In the genomic region with DNA sequence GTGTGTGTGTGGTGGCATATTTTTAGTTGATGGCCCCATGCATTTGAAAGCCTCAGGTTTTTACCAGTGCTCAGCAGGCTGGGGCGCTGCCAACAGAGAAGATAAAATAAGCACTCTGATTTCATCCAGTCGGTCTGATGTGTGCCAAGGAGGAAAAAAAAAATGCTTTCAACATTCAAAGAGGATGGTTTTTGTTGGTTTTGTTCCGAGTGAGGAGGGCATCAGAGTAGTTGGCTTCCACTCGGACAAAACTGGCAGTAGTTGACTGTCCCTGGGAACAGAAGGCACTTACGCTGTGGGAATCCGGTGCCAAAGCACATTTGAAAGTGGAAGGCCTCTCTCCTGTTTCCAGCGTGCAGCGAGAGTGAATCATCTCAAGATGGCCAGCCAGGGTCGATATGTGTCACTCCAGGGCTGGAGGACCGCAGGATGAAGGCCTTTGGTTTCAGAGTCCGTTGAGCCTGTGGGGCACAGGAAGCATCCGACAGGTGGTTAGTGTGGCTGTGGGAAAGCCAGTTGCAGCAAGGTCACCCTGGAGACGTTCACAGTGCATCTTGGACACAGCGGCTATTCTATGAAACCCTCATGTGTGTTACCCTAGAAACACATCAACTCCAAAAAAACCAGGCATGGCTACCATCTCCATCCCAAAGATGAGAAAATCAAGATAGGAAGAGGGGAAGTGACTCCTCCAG, we compare ENCODE assay signal across 10 mouse cellular contexts. TPM values are rescaled to one million over a fixed set of nuclear protein-coding genes. Genes with fewer than 3 reads are reported as not detected.
DNase-seq lines count a peak whose midpoint lies in the region; ATAC-seq and TF ChIP-seq lines count a peak whose summit lies in the region.
"Had no signal": no experiment of that assay in that cellular context is flagged by ENCODE, and none has a peak within 500 bp of the region (broad histone marks: within the 10 kb centered on the region; RNA-seq: fewer than 3 reads in every experiment).

No protein-coding gene starts in this region.

- 54% methylated on average over 14 of the region's 14 CpGs for WGBS in heart, adult 2 months
- WGBS in heart, embryonic 11.5 days (ENCODE audit: insufficient replicate concordance) = 79% methylated on average over 14 of the region's 14 CpGs

- TF ChIP-seq CTCF in heart, adult 2 months (IDR thresholded peaks at IDR 0.05) = no peak
- TF ChIP-seq CTCF in left cerebral cortex, adult 2 months (IDR thresholded peaks at IDR 0.05) = no peak

- intact Hi-C loops in heart, adult 2 months (cut with DNase I) = no loop called here
- intact Hi-C loops in left cerebral cortex, adult 2 months (cut with DNase I) = loop anchor here (1.0 to 5.0 kb wide), 6 partner anchors 21 to 278 kb away; no protein-coding TSS in a partner anchor

- H3K4me1 ChIP-seq in heart, adult 2 months (ENCODE audit: control insufficient read depth, insufficient read depth, low read length) = no peaks in the 10 kb centered on the region; the same call in 1 of the 2 replicates
- no peaks in the 10 kb centered on the region; the same call in 1 of the 2 replicates for H3K4me1 ChIP-seq in heart, embryonic 11.5 days (ENCODE audit: control insufficient read depth, insufficient read depth, low read length)
- H3K4me1 ChIP-seq: stomach, embryonic 15.5 days had no signal

- H3K79me2 ChIP-seq in heart, adult 2 months (replicated peaks; ENCODE audit: control insufficient read depth, insufficient read depth, low read length) = no peaks in the 10 kb centered on the region

- H3K9me3 ChIP-seq in heart, embryonic 11.5 days (replicated peaks; ENCODE audit: control insufficient read depth, low read length) = no peaks in the 10 kb centered on the region
- H3K9me3 ChIP-seq: stomach, embryonic 15.5 days had no signal

- H3K9ac ChIP-seq in heart, adult 2 months (ENCODE audit: low read depth, low read length) = no peak overlapping the region
- no peak overlapping the region for H3K9ac ChIP-seq in heart, embryonic 11.5 days (ENCODE audit: low read depth, low read length)
- H3K9ac ChIP-seq: stomach, embryonic 15.5 days had no signal

- no peaks in the 10 kb centered on the region for H3K27me3 ChIP-seq in heart, adult 2 months (ENCODE audit: control insufficient read depth, insufficient read depth, low read length)
- H3K27me3 ChIP-seq in heart, embryonic 11.5 days (ENCODE audit: control insufficient read depth, insufficient read depth, low read length) = no peaks in the 10 kb centered on the region
- H3K27me3 ChIP-seq: stomach, embryonic 15.5 days had no signal

- H3K4me3 ChIP-seq in heart, adult 2 months = no peak overlapping the region
- H3K4me3 ChIP-seq in heart, embryonic 11.5 days (ENCODE audit: low read depth, low read length) = no peak overlapping the region
- H3K4me3 ChIP-seq in left cerebral cortex, adult 2 months = no peak overlapping the region
- H3K4me3 ChIP-seq: stomach, embryonic 15.5 days had no signal

- H3K27ac ChIP-seq in heart, adult 2 months = no peak overlapping the region
- H3K27ac ChIP-seq in heart, embryonic 11.5 days (ENCODE audit: low read depth, low read length) = no peak overlapping the region
- peak overlapping the region; percentile 88 for H3K27ac ChIP-seq in left cerebral cortex, adult 2 months
- H3K27ac ChIP-seq: stomach, embryonic 15.5 days had no signal

- TF ChIP-seq POLR2A in heart, adult 2 months (IDR thresholded peaks at IDR 0.05; ENCODE audit: insufficient read depth, low read depth, low read length) = no peak

- DNase-seq in heart, adult 2 months = peak; percentile 28 to 39
- peak; percentile 62 for DNase-seq in adrenal gland, postnatal 25 days
- peak; percentile 62 to 70 for DNase-seq in frontal cortex, postnatal 25 days (ENCODE audit: low spot score in 2 of 2)
- peak; percentile 71 to 74 for DNase-seq in left cerebral cortex, adult 2 months (ENCODE audit: extremely low spot score in 1 of 2, low spot score in 2 of 2)
- no peak for DNase-seq in thymus, postnatal 0 days (ENCODE audit: low spot score)
- DNase-seq in gastrocnemius, postnatal 4 days (ENCODE audit: low spot score in 2 of 2) = no peak

- no peaks in the 10 kb centered on the region for H3K36me3 ChIP-seq in heart, adult 2 months (ENCODE audit: control insufficient read depth, insufficient read depth, low read length)
- H3K36me3 ChIP-seq in heart, embryonic 11.5 days (ENCODE audit: control insufficient read depth, insufficient read depth, low read length) = no peaks in the 10 kb centered on the region
- H3K36me3 ChIP-seq: stomach, embryonic 15.5 days had no signal

- H3K4me2 ChIP-seq in heart, embryonic 11.5 days = no peak overlapping the region
- H3K4me2 ChIP-seq: stomach, embryonic 15.5 days had no signal

- no peak for ATAC-seq in heart, embryonic 11.5 days (replicated peaks; ENCODE audit: insufficient number of reproducible peaks, low FRiP score, low TSS enrichment)
- no peak for ATAC-seq in erythroblast, adult 5-6 weeks (replicated peaks; ENCODE audit: low FRiP score, poor library complexity, severe bottlenecking)

- TF ChIP-seq EP300 in heart, adult 2 months (IDR thresholded peaks at IDR 0.05; ENCODE audit: insufficient read depth, low read depth, low read length) = no peak

RNA-seq across cellular contexts. Expression of gene Dnase2b, which starts 5.3 kb away (rescaled TPM):
- total RNA-seq in heart, adult 2 months (2021) = not detected
- polyA plus RNA-seq in heart, adult 2 months (2012; rRNA removed) = not detected in 2 replicates
- polyA plus RNA-seq in heart, embryonic 11.5 days (2014; fragmentation: Nextera tagmentation; extraction: Ambion mirVana) = not detected in 2 replicates
- 0.33 TPM in 1 of 2 replicates, not detected in the other for total RNA-seq in adrenal gland, postnatal 25 days (2021)
- total RNA-seq in left cerebral cortex, adult 2 months (2021) = not detected
- polyA plus RNA-seq in thymus, postnatal 0 days (2015; fragmentation: Nextera tagmentation; extraction: Ambion mirVana) = 0.07 TPM in 1 of 2 replicates, not detected in the other
- not detected in 2 replicates for total RNA-seq in erythroblast, adult 5-6 weeks (2015; ENCODE audit: low replicate concordance)
- total RNA-seq in erythroblast, adult 5-6 weeks (2017; ENCODE audit: low replicate concordance) = not detected in 2 replicates
- under 1 TPM; 0.10 to 0.12 TPM for total RNA-seq in gastrocnemius, postnatal 4 days (2021)
- polyA plus RNA-seq: lung, embryonic 16.5 days had no signal

RNA-seq across cellular contexts. Expression of gene 4930503B20Rik, which starts 30.4 kb away (rescaled TPM):
- total RNA-seq in heart, adult 2 months (2021) = not detected
- 0.09 and 0.16 TPM in 2 replicates for polyA plus RNA-seq in heart, adult 2 months (2012; rRNA removed)
- polyA plus RNA-seq in heart, embryonic 11.5 days (2014; fragmentation: Nextera tagmentation; extraction: Ambion mirVana) = not detected in 2 replicates
- 0.33 TPM in 1 of 2 replicates, not detected in the other for total RNA-seq in adrenal gland, postnatal 25 days (2021)
- total RNA-seq in left cerebral cortex, adult 2 months (2021) = not detected
- polyA plus RNA-seq in thymus, postnatal 0 days (2015; fragmentation: Nextera tagmentation; extraction: Ambion mirVana) = not detected in 2 replicates
- not detected in 2 replicates for total RNA-seq in erythroblast, adult 5-6 weeks (2015; ENCODE audit: low replicate concordance)
- total RNA-seq in erythroblast, adult 5-6 weeks (2017; ENCODE audit: low replicate concordance) = not detected in 2 replicates
- not detected for total RNA-seq in gastrocnemius, postnatal 4 days (2021)
- polyA plus RNA-seq: lung, embryonic 16.5 days; stomach, embryonic 15.5 days had no signal

RNA-seq across cellular contexts. Expression of gene Uox, which starts 50.5 kb away (rescaled TPM):
- total RNA-seq in heart, adult 2 months (2021) = not detected
- polyA plus RNA-seq in heart, adult 2 months (2012; rRNA removed) = 0.50 TPM in 1 of 2 replicates, not detected in the other
- not detected in 2 replicates for polyA plus RNA-seq in heart, embryonic 11.5 days (2014; fragmentation: Nextera tagmentation; extraction: Ambion mirVana)
- 13.0 TPM in 1 of 2 replicates, not detected in the other for total RNA-seq in adrenal gland, postnatal 25 days (2021)
- under 1 TPM; 0.27 to 0.37 TPM for total RNA-seq in left cerebral cortex, adult 2 months (2021)
- 0.10 and 0.35 TPM in 2 replicates for polyA plus RNA-seq in thymus, postnatal 0 days (2015; fragmentation: Nextera tagmentation; extraction: Ambion mirVana)
- total RNA-seq in erythroblast, adult 5-6 weeks (2015; ENCODE audit: low replicate concordance) = not detected in 2 replicates
- 0.14 TPM in 1 of 2 replicates, not detected in the other for total RNA-seq in erythroblast, adult 5-6 weeks (2017; ENCODE audit: low replicate concordance)
- 1 to 10 TPM in 1 of 2 experiments, not detected in 1; 1.9 TPM for total RNA-seq in gastrocnemius, postnatal 4 days (2021)

Comparison
In these comparisons a context has a peak if more than half of its experiments do, and no peak if none do; other contexts are left out.
1. DNase-seq: peak in heart, adult 2 months (2 of 2), adrenal gland, postnatal 25 days (single experiment), frontal cortex, postnatal 25 days (2 of 2) and left cerebral cortex, adult 2 months (2 of 2); none in thymus, postnatal 0 days (single experiment) and gastrocnemius, postnatal 4 days (0 of 2).